Mouse (Mus musculus) neural tube, embryonic 12.5 days (tissue): Measurements from ENCODE around the gene Gm14139. TPM values are rescaled to one million over a fixed set of nuclear protein-coding genes. Genes with fewer than 3 reads are reported as not detected.
"Not testable (repeated sequence)": the region's sequence is repeated elsewhere in the genome, so short reads cannot be mapped to it uniquely, and the experiment has no call there.

Experiments used
- ATAC-seq: fragments of 200-750 bp; cut with Nextera tagmentation; 2 replicates; pipeline ENCODE4 v1.8.0; 2017; ENCODE audit warnings: low read depth, mild to moderate bottlenecking, moderate TSS enrichment, moderate library complexity; ENCODE audit not compliant: low FRiP score
- H3K27ac ChIP-seq: fragments of 300-500 bp; sonication (generic); 2 replicates; pipeline ENCODE4 v1.5.1; 2016
- H3K27me3 ChIP-seq: fragments of 300-500 bp; sonication (generic); replicated peaks from 2 replicates; pipeline ENCODE4 v1.6.1; 2016; ENCODE audit warnings: mild to moderate bottlenecking
- H3K36me3 ChIP-seq: fragments of 300-500 bp; sonication (generic); 2 replicates; pipeline ENCODE4 v1.6.1; 2016; ENCODE audit warnings: mild to moderate bottlenecking
- H3K4me1 ChIP-seq: fragments of 300-500 bp; sonication (generic); 2 replicates; pipeline ENCODE4 v1.6.1; 2016
- H3K4me2 ChIP-seq: fragments of 300-500 bp; sonication (generic); replicated peaks from 2 replicates; pipeline ENCODE4 v1.6.1; 2016; ENCODE audit warnings: mild to moderate bottlenecking
- H3K4me3 ChIP-seq: fragments of 300-500 bp; sonication (generic); 2 replicates; pipeline ENCODE4 v1.5.1; 2016
- H3K9ac ChIP-seq: fragments of 300-500 bp; sonication (generic); 2 replicates; pipeline ENCODE4 v1.6.1; 2016; ENCODE audit warnings: mild to moderate bottlenecking
- H3K9me3 ChIP-seq: fragments of 300-500 bp; sonication (generic); 2 replicates; pipeline ENCODE4 v1.6.1; 2016; ENCODE audit warnings: mild to moderate bottlenecking
- WGBS: fragments of 180-500 bp; shearing (Covaris S2); methylation state at CpG from one replicate; pipeline ENCODE4 v1.1.7; 2016; 5-methylcytosine and 5-hydroxymethylcytosine counted together
- polyA plus RNA-seq: library from polyadenylated mRNA; unstranded; fragments of >200 nt; fragmentation: Nextera tagmentation; extraction: Ambion mirVana; gene quantifications from 2 replicates; pipeline ENCODE4 v1.2.1, GENCODE M21; 2016

The Gm14139 gene
- not detected in 2 replicates for polyA plus RNA-seq

- not testable (repeated sequence) for H3K4me2 ChIP-seq, H3K36me3 ChIP-seq, H3K4me3 ChIP-seq, H3K4me1 ChIP-seq, H3K9ac ChIP-seq, H3K27me3 ChIP-seq, H3K27ac ChIP-seq, H3K9me3 ChIP-seq, ATAC-seq
- WGBS: 79% methylated on average over 7 of the region's 7 CpGs
Measured at GRCm38 (mm10) chr2:150181570-150181999, at the start of gene Gm14139. Gene Gm14139, plus strand, starts transcription at chr2:150181755.

- ATAC-seq: not testable (repeated sequence)
Measured at GRCm38 (mm10) chr2:150132002-150132401, 49.6 kb upstream of the Gm14139 start.

GRCm38 (mm10) chr2:150132773-150133172 is 48.8 kb upstream of the Gm14139 start:
- Histone ChIP-seq H3K9me3 (peaks cover 20% of the 10 kb centered on the region), H3K4me1 (peaks cover 6% of the 10 kb centered on the region), H3K9ac (no peak overlapping the region), H3K36me3 (peaks cover 26% of the 10 kb centered on the region), H3K4me3 (no peak overlapping the region), H3K27me3 (no peaks in the 10 kb centered on the region), H3K27ac (no peak overlapping the region), H3K4me2 (no peak overlapping the region)
- WGBS: 84% methylated on average over 2 of the region's 2 CpGs
- ATAC-seq: no peak

More at GRCm38 (mm10) chr2:150132002-150132401, 49.6 kb upstream of the Gm14139 start:
- H3K27me3 ChIP-seq, H3K4me3 ChIP-seq, H3K4me1 ChIP-seq, H3K27ac ChIP-seq, H3K4me2 ChIP-seq, H3K9ac ChIP-seq: not testable (repeated sequence)
- peaks cover 23% of the 10 kb centered on the region for H3K9me3 ChIP-seq
- 84% methylated on average over 1 of the region's 1 CpGs for WGBS
- H3K36me3 ChIP-seq: peaks cover 27% of the 10 kb centered on the region

GRCm38 (mm10) chr2:150136435-150136897 is 45.1 kb upstream of the Gm14139 start, which contains the start of gene Zfp120:
Gene Zfp120, minus strand, starts transcription at chr2:150136708.
- Histone ChIP-seq H3K9me3 (no peaks in the 10 kb centered on the region), H3K27me3 (no peaks in the 10 kb centered on the region), H3K36me3 (peaks cover 14% of the 10 kb centered on the region; the same call in 1 of the 2 replicates)

GRCm38 (mm10) chr2:150166703-150167102 is 14.9 kb upstream of the Gm14139 start:
- Histone ChIP-seq H3K36me3 (no peaks in the 10 kb centered on the region), H3K27ac (no peak overlapping the region), H3K9me3 (no peaks in the 10 kb centered on the region), H3K27me3 (no peaks in the 10 kb centered on the region), H3K9ac (no peak overlapping the region), H3K4me1 (no peaks in the 10 kb centered on the region), H3K4me2 (no peak overlapping the region), H3K4me3 (no peak overlapping the region)
- no peak for ATAC-seq

More at GRCm38 (mm10) chr2:150136435-150136897, 45.1 kb upstream of the Gm14139 start, which contains the start of gene Zfp120:
- peaks cover 6% of the 10 kb centered on the region for H3K4me1 ChIP-seq
- peak within 1 kb of the TSS; percentile 74 for H3K9ac ChIP-seq
- ATAC-seq: peak; percentile 100
- H3K4me3 ChIP-seq: peak within 1 kb of the TSS; percentile 69
- peak within 1 kb of the TSS; percentile 66 for H3K4me2 ChIP-seq
- WGBS: under 1% methylated on average over 13 of the region's 13 CpGs
- H3K27ac ChIP-seq: no peak within 1 kb of the TSS

- Histone ChIP-seq H3K4me3 (no peak overlapping the region), H3K4me1 (no peaks in the 10 kb centered on the region), H3K27ac (no peak overlapping the region), H3K36me3 (no peaks in the 10 kb centered on the region), H3K9me3 (peaks cover 3% of the 10 kb centered on the region; the same call in 1 of the 2 replicates), H3K4me2 (no peak overlapping the region), H3K27me3 (no peaks in the 10 kb centered on the region), H3K9ac (no peak overlapping the region)
- ATAC-seq: no peak
Measured at GRCm38 (mm10) chr2:150173833-150174232, 7.7 kb upstream of the Gm14139 start.

GRCm38 (mm10) chr2:150179579-150179978 is 2.0 kb upstream of the Gm14139 start, which contains the start of gene Gm10770:
Gene Gm10770, minus strand, starts transcription at chr2:150179679.
- not testable (repeated sequence) for H3K4me2 ChIP-seq, H3K4me3 ChIP-seq, ATAC-seq, H3K9me3 ChIP-seq, H3K36me3 ChIP-seq, H3K9ac ChIP-seq, H3K27ac ChIP-seq, H3K4me1 ChIP-seq, H3K27me3 ChIP-seq
- WGBS: 87% methylated on average over 4 of the region's 4 CpGs

GRCm38 (mm10) chr2:150181046-150181445 is 509 bp upstream of the Gm14139 start:
- not testable (repeated sequence) for H3K4me2 ChIP-seq, H3K9ac ChIP-seq, H3K9me3 ChIP-seq, ATAC-seq, H3K4me3 ChIP-seq, H3K4me1 ChIP-seq, H3K27ac ChIP-seq, H3K36me3 ChIP-seq, H3K27me3 ChIP-seq

GRCm38 (mm10) chr2:150217600-150218362 is 36.2 kb downstream of the Gm14139 start, which contains the start of gene Zfp937:
Gene Zfp937, plus strand, starts transcription at chr2:150218073.
- whole genome bisulfite sequencing: 2% methylated on average over 15 of the region's 15 CpGs
- H3K9me3 ChIP-seq, H3K4me1 ChIP-seq, H3K27me3 ChIP-seq, H3K36me3 ChIP-seq, H3K27ac ChIP-seq: not testable (repeated sequence)
- H3K4me3 ChIP-seq: peak within 1 kb of the TSS; percentile 42
- H3K9ac ChIP-seq: peak within 1 kb of the TSS; percentile 38; the same call in 1 of the 2 replicates
- H3K4me2 ChIP-seq: peak within 1 kb of the TSS; percentile 54
- peak; percentile 100 for ATAC-seq

- H3K4me1 ChIP-seq, H3K9me3 ChIP-seq, H3K27ac ChIP-seq, H3K36me3 ChIP-seq, H3K27me3 ChIP-seq: not testable (repeated sequence)
- peak overlapping the region; percentile 42 for H3K4me3 ChIP-seq
- 18% methylated on average over 4 of the region's 4 CpGs for whole genome bisulfite sequencing
- ATAC-seq: peak; percentile 21
- peak overlapping the region; percentile 54 for H3K4me2 ChIP-seq
- H3K9ac ChIP-seq: peak overlapping the region; percentile 38; the same call in 1 of the 2 replicates
Measured at GRCm38 (mm10) chr2:150218363-150218725, 36.8 kb downstream of the Gm14139 start.

GRCm38 (mm10) chr2:150223263-150223662 is 41.7 kb downstream of the Gm14139 start:
- not testable (repeated sequence) for H3K4me1 ChIP-seq, H3K9me3 ChIP-seq, H3K27ac ChIP-seq, H3K9ac ChIP-seq, H3K36me3 ChIP-seq, ATAC-seq, H3K4me3 ChIP-seq, H3K4me2 ChIP-seq, H3K27me3 ChIP-seq
